Mouse (Mus musculus) T-helper 17 cell (primary cell): ENCODE results near the gene Cdk1.

Experiments
- in situ Hi-C, 2 experiments: fragments of 300-600 bp; cut with MboI, MseI; formaldehyde crosslinking; loops; 1 replicate in 1 of 2; 2 replicates in 1 of 2; pipeline ENCODE4 v1.15.1; 2025; ENCODE audit warnings: high pct_unique_total_duplicates in 2 of 2

Gene Cdk1

GRCm38 (mm10) chr10:69351071-69351841 lies 1.5 kb downstream of the Cdk1 start:
- in situ Hi-C loops: loop anchor here in 1 of 2 experiments (5.0 kb wide), 1 partner anchor 1886 kb away; the partner anchor contains the start of gene Tfam

GRCm38 (mm10) chr10:69348206-69348605 lies 4.5 kb downstream of the Cdk1 start:
- in situ Hi-C loops: loop anchor here (5.0 to 25.0 kb wide), 2 partner anchors 739 to 1994 kb away; partner anchors contain the start of genes Ccdc6 (in 1 of the 2) and Cisd1 (in 1 of the 2)

DNA sequence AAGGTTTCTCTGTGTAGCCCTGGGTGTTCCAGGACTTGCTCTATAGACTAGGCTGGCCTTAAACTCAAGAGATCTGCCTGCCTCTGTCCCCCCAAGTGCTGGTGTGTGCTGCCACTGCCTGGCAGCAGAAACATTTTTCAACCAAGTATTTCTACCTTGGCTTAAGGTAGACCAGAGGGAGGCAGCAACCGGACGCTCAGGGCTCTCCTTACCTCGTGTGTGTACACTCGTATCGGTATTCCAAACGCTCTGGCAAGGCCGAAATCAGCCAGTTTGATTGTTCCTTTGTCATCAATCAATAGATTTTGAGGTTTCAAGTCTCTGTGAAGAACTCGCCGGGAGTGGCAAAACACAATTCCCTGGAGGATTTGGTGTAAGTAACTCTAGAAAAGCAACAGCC lies 10.4 kb downstream of the Cdk1 start:
- in situ Hi-C loops: loop anchor here in 1 of 2 experiments (25.0 kb wide), 1 partner anchor 745 kb away; the partner anchor contains the start of gene Ccdc6

DNA sequence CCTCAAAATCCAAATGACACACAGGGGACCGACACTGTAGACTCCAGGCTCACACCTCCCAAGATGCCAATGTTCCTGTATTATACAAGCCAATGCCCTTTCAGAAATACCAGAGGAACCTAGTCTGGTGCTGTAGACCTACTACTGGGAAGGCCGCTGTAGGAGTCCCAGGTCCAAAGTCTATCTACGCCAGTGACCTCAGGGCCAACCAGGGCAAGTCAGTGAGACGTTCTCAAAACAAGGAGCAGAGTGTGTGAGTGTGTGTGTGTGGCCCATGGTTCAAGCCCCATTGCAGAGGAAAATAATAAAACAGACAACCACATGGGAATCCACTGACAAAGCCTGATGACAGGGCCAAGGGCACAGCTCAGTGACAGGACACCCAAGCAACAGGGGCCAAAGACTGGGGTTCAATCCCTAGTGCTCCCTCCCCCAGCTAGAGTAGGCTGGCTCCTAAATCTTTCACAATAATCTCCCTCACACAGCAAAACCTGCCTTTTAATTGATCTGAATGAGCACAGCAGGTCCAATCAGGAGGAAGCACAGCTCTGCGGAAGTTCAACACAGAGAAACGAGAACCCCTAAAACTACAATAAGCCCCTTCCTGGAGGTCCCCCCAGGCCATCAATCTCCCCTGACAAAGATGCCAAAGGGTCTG lies 11.0 kb downstream of the Cdk1 start:
- in situ Hi-C loops: loop anchor here in 1 of 2 experiments (25.0 kb wide), 1 partner anchor 746 kb away; the partner anchor contains the start of gene Ccdc6

DNA sequence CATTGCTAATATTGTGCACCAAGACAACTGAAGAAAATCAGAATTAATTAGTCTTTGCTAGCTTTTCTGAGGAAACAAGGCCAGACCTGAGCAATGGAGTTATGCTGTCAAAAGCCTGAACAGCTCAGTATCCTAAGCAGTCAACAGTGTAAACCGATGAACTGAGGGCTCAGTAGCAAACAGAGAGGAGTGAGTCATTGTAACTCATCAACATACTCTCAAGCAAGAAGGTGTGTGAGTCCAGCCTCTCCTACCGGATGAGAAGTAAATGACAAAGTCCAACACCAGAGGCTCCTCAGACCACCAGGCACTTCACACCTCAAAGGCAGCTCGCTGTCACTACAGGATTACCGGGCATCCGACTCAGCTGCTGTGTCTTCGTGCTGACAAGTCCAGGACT lies 12.7 kb downstream of the Cdk1 start:
- in situ Hi-C loops: loop anchor here in 1 of 2 experiments (25.0 kb wide), 1 partner anchor 747 kb away; the partner anchor contains the start of gene Ccdc6

DNA sequence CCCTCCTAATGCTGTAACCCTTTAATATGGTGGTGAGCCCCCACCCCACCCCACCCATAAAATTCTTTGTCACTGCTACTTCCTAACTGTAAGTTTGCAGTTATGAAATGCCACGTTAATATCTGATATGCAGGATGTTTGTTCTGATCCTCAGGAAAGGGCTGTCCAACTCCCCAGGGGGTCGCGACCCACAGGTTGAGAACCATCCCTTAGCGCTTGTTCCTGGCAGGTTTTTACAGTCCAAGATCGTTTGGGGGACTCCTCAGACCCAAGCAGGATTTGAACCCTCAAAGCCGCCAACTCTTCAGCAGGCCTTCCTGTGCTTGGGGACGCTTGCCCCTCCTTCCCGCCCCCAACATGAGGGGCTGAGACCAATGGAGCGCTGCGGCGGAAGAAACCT lies 16.5 kb downstream of the Cdk1 start:
- in situ Hi-C loops: loop anchor here in 1 of 2 experiments (25.0 kb wide), 1 partner anchor 751 kb away; the partner anchor contains the start of gene Ccdc6

DNA sequence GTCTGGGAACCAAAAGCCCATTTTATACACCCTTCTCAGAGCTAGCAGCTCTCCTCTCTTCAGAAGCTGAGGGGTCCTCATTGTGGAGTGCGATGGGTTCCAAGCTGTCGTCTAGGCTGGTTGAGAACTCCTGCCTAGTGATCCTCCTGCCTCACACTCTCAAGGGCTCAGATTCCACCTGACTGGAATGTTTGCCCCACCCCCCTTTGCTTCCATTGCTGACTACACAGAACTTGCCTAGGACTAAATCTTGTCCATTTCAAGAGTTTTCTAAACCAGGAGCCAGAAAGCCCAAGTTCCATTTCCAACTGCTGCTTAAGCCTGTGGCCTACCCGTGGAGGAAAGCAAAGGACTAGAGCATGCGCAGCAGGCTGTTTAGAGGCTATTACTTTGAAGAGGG lies 17.1 kb downstream of the Cdk1 start:
- in situ Hi-C loops: loop anchor here in 1 of 2 experiments (25.0 kb wide), 1 partner anchor 752 kb away; the partner anchor contains the start of gene Ccdc6

DNA sequence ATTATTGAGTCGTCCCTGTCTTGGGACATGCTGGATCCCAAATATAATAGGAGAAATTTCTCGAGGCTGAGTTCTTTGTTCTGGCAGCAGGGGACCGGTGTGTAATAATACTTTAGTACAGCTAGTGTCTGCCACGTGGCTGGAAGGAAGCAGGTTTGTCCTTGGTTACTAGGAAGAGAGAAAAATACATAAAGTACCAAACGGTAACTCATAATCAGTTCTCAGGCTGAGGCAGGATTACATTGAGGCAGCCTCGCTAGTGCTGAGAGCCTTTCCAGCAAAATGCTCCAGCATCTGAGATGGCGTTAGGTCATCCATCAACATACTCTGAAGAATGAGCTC lies 17.6 kb downstream of the Cdk1 start:
- in situ Hi-C loops: loop anchor here in 1 of 2 experiments (25.0 kb wide), 1 partner anchor 752 kb away; the partner anchor contains the start of gene Ccdc6

- in situ Hi-C loops: loop anchor here in 1 of 2 experiments (25.0 kb wide), 1 partner anchor 753 kb away; the partner anchor contains the start of gene Ccdc6
Measured at GRCm38 (mm10) chr10:69334271-69335194, 18.2 kb downstream of the Cdk1 start.

- in situ Hi-C loops: loop anchor here in 1 of 2 experiments (25.0 kb wide), 1 partner anchor 754 kb away; the partner anchor contains the start of gene Ccdc6
Measured at GRCm38 (mm10) chr10:69333212-69333611, 19.5 kb downstream of the Cdk1 start.

DNA sequence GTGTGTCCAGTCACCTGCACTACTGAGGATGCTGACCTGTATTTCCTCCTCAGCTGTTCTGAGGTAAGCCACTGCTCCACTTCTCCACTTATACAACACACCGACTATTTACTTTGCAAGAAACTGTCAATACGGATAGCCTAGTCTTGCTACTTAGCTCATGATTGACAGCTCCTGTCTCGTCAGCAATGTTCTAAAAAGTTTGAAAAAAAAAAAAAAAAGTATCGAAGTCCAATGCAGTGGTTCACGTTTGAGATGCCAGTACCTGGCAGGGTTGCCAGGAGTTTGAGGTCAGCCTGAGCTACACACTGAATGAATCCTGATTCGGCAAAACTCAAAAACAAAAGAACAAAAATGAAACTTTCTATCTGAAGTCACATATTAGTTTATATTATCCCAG lies 21.5 kb downstream of the Cdk1 start:
- in situ Hi-C loops: loop anchor here in 1 of 2 experiments (25.0 kb wide), 1 partner anchor 756 kb away; the partner anchor contains the start of gene Ccdc6

DNA sequence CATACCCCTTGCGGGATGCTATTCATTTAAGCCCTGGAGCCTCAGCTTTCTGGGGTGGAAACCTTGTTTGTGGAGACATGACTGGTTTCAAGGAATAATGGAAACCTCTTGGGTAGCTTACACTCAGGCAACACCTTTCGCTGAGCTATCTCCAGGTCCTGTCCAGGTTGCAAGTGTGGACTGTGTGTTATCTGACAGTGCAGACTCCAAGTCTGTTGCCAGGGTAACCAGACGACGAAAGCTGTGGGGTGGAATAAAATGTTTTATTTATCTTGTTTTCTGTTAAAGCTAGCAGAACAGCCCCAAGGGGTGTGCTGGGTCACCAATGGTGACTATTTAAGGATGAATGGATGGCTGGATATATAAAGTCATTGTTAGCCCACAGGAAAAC lies 24.1 kb downstream of the Cdk1 start:
- in situ Hi-C loops: loop anchor here in 1 of 2 experiments (25.0 kb wide), 1 partner anchor 759 kb away; the partner anchor contains the start of gene Ccdc6

DNA sequence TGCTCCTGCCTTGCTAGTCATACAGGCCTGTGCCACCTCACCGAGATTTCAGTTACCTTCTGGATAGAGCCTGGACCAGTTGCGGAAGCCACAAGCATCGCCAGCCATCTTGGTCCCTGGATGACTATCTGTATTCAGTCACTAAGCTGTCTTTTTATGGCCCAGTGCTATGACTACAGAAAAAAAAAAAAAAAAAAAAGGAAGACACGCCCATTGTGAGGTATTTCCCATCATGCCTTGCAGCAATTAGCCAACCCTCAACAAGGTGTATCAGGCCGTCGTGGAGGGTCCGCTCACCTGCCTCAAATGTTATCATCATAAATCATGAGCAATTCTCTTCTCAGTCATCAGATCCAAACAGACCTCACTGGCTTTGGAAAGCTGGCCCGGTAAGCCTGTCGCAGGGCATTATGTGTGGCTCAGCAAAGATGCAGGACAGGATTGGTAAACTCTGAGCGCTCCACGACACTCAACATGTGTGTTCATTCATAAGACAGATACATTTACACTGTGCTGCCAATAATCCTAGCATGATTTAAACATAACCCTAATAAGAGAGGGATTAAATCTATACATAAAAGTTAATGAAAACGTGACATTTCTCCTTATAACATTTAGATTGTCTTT lies 24.6 kb downstream of the Cdk1 start:
- in situ Hi-C loops: loop anchor here in 1 of 2 experiments (25.0 kb wide), 1 partner anchor 759 kb away; the partner anchor contains the start of gene Ccdc6

DNA sequence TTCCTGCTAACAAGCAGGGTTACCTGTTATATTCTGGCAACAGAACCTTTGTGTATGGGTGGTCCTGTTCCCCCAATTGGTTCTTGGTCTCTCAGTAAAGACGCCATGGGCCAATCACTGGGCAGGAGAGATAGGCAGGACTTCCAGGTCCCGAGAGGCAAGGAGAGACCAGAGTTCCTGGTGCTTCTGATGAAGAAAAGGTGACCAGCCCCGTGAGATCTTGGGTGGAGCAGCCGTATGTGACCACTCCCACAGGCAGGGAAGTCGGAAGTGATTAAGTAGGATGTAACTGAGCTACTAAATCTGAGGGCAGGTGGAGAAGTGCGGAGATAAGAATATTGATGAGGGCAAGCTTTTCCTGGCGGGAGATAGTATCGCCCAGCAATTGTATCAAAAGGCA lies 25.4 kb downstream of the Cdk1 start:
- in situ Hi-C loops: loop anchor here in 1 of 2 experiments (25.0 kb wide), 1 partner anchor 760 kb away; the partner anchor contains the start of gene Ccdc6

DNA sequence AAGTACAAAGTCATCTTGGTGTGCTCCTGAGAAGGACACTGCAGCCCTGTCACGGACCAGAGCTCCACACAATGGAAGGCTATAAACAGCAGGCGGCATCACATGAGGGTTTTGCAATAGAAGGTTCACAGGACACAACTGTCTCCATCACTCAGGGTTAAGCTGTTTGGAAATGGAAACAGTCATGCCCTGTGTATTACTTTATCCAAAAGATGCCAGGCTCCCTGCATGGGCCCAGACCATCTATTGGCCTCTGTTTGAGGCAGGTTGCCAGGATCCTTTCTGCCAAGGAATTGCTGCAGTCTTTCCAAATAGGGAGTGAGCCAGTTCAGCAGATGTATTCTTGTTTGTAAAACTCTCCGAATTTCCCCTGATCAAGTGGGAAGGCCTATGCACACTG lies 26.3 kb downstream of the Cdk1 start:
- in situ Hi-C loops: loop anchor here in 1 of 2 experiments (25.0 kb wide), 1 partner anchor 761 kb away; the partner anchor contains the start of gene Ccdc6

DNA sequence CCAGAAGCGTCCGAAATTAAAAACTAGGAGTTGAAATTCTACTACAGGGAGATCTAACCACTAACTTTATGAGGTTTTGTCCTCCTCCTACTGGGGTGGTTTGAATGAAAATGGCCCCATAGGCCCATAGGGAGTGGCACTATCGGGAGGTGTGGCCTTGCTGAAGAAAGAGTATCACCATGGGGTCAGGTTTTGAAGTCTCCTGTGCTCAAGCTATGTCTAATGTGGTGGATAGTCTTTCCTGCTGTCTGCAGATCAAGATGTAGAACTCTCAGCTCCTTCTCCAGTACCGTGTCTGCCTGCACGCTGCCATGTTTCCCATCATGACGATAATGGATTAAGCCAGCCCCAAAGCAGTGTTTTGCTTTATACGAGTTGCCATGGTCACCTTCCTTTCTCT lies 27.9 kb downstream of the Cdk1 start:
- in situ Hi-C loops: loop anchor here in 1 of 2 experiments (25.0 kb wide), 1 partner anchor 762 kb away; the partner anchor contains the start of gene Ccdc6

GRCm38 (mm10) chr10:69323986-69324385 lies 28.8 kb downstream of the Cdk1 start:
- in situ Hi-C loops: no loop called here

DNA sequence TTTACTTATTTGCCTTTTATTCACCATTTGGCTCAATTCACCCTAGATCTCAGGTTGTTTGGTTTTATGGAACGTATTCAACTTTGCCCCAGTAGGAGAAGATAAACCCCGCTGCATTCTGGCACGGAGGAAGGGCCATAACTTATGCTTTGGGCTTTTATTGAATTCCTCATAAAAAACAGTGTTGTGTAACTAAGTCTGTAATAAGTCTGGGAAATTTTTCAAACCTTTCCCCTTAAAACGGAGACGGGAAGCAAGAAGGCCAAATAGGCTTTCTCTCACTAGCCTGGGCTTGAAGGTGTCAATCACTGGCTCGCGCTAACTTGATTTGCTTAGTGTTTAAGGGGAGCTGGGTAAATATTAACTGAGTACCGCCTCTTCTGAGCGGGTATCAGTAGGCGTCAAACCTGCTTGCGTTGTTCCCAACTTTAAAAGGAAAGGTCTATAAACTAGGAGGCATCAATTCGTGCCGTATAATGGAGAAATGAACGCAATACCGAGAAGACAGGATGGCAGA lies 31.2 kb downstream of the Cdk1 start:
- in situ Hi-C loops: no loop called here

- in situ Hi-C loops: no loop called here
Measured at GRCm38 (mm10) chr10:69320667-69321518, 31.8 kb downstream of the Cdk1 start.
